Mouse (Mus musculus) small intestine, adult 2 months (tissue): Measurements from ENCODE around the gene Smap1.

ENCODE experiments used
- CTCF ChIP-seq: fragments of 200-500 bp; IDR thresholded peaks from 2 replicates; pipeline ENCODE4 v1.5.1; 2012; ENCODE audit warnings: low read depth, mild to moderate bottlenecking, control low read depth, inconsistent platforms, low read length, moderate library complexity, mixed read lengths; ENCODE audit not compliant: insufficient replicate concordance, insufficient read length; ENCODE audit errors: extremely low read depth
- POLR2A ChIP-seq: fragments of 200-500 bp; IDR thresholded peaks from 2 replicates; pipeline ENCODE4 v1.6.1; 2012; ENCODE audit warnings: low read depth, mild to moderate bottlenecking, control low read depth, inconsistent platforms, low read length, moderate library complexity

GRCm38 (mm10) chr1:23935408-23935762 is 13.3 kb upstream of the Smap1 start:
- no peak for TF ChIP-seq POLR2A
- TF ChIP-seq CTCF = no peak
